Mouse (Mus musculus) small intestine, adult 2 months (tissue): ENCODE data around the gene Hist1h1d.

ENCODE experiments used
- CTCF ChIP-seq: fragments of 200-500 bp; IDR thresholded peaks from 2 replicates; pipeline ENCODE4 v1.5.1; 2012; ENCODE audit warnings: low read depth, mild to moderate bottlenecking, control low read depth, inconsistent platforms, low read length, moderate library complexity, mixed read lengths; ENCODE audit not compliant: insufficient replicate concordance, insufficient read length; ENCODE audit errors: extremely low read depth
- POLR2A ChIP-seq: fragments of 200-500 bp; IDR thresholded peaks from 2 replicates; pipeline ENCODE4 v1.6.1; 2012; ENCODE audit warnings: low read depth, mild to moderate bottlenecking, control low read depth, inconsistent platforms, low read length, moderate library complexity

- TF ChIP-seq CTCF (no peak), POLR2A (no peak)
Observed at GRCm38 (mm10) chr13:23515826-23516620, 37.0 kb upstream of the Hist1h1d start.
